Comparison of ENCODE assay signal across 12 mouse cellular contexts in genomic region chr1:135690784-135691416, GRCm38 (mm10). TPM values are rescaled to one million over a fixed set of nuclear protein-coding genes. Genes with fewer than 3 reads are reported as not detected.
A peak's percentile ranks its signal among the peaks of the same experiment; 100 is the strongest.
DNase-seq lines count a peak whose midpoint lies in the region; ATAC-seq lines count a peak whose summit lies in the region.
"Had no signal": no experiment of that assay in that cellular context is flagged by ENCODE, and none has a peak within 500 bp of the region (broad histone marks: within the 10 kb centered on the region; RNA-seq: fewer than 3 reads in every experiment).

No protein-coding gene starts in this region.

- H3K4me2 ChIP-seq in heart, embryonic 13.5 days, result no peak overlapping the region
- peak overlapping the region; percentile 35; the same call in 1 of the 2 replicates for H3K4me2 ChIP-seq in intestine, embryonic 15.5 days (replicated peaks)

- peaks cover 49% of the 10 kb centered on the region for H3K4me1 ChIP-seq in heart, embryonic 13.5 days
- peaks cover 39% of the 10 kb centered on the region for H3K4me1 ChIP-seq in intestine, embryonic 15.5 days (replicated peaks)

- no peaks in the 10 kb centered on the region for H3K9me3 ChIP-seq in heart, embryonic 13.5 days
- no peaks in the 10 kb centered on the region for H3K9me3 ChIP-seq in intestine, embryonic 15.5 days

- WGBS in heart, embryonic 13.5 days, result 65% methylated on average over 6 of the region's 6 CpGs
- WGBS in intestine, embryonic 15.5 days, result 72% methylated on average over 6 of the region's 6 CpGs

- no peaks in the 10 kb centered on the region for H3K36me3 ChIP-seq in heart, embryonic 13.5 days
- H3K36me3 ChIP-seq in intestine, embryonic 15.5 days, result no peaks in the 10 kb centered on the region

- no peak for ATAC-seq in heart, embryonic 13.5 days (ENCODE audit: extremely low read depth, insufficient number of reproducible peaks, low FRiP score, low TSS enrichment)
- no peak for ATAC-seq in intestine, embryonic 15.5 days
- peak; percentile 71 for ATAC-seq in megakaryocyte, adult 5-6 weeks (ENCODE audit: poor library complexity, severe bottlenecking)
- no peak for ATAC-seq in activated CD4-positive, CD25-positive, alpha-beta regulatory T cell, adult 4 months

- H3K4me3 ChIP-seq in heart, embryonic 13.5 days, result no peak overlapping the region
- H3K4me3 ChIP-seq in intestine, embryonic 15.5 days (replicated peaks), result no peak overlapping the region

- no peak for DNase-seq in heart, postnatal 4 days
- peak; percentile 46 for DNase-seq in MEL-GATA-1-ER (ENCODE audit: extremely low read depth, low read depth)
- no peak for DNase-seq in cerebellum, adult 8-10 months
- no peak for DNase-seq in layer of hippocampus, postnatal 10 days (ENCODE audit: low spot score in 2 of 2)
- DNase-seq: cerebellum, adult 9-10 months; layer of hippocampus, adult 9-11 months; right cerebral cortex, postnatal 25 days; thymus, postnatal 14 days had no signal

- H3K27ac ChIP-seq in heart, embryonic 13.5 days (replicated peaks), result peak overlapping the region; percentile 36
- H3K27ac ChIP-seq in intestine, embryonic 15.5 days, result peak overlapping the region; percentile 70

- no peaks in the 10 kb centered on the region for H3K27me3 ChIP-seq in heart, embryonic 13.5 days (replicated peaks)
- no peaks in the 10 kb centered on the region for H3K27me3 ChIP-seq in intestine, embryonic 15.5 days (replicated peaks)

- peak overlapping the region; percentile 69; the same call in 1 of the 2 replicates for H3K9ac ChIP-seq in heart, embryonic 13.5 days
- H3K9ac ChIP-seq in intestine, embryonic 15.5 days, result no peak overlapping the region; the same call in 1 of the 2 replicates

RNA-seq across cellular contexts. Expression of gene Csrp1, which starts 29.0 kb away (rescaled TPM):
- 207 and 208 TPM in 2 replicates for polyA plus RNA-seq in heart, embryonic 13.5 days (2015; fragmentation: Nextera tagmentation; extraction: Ambion mirVana)
- total RNA-seq in heart, postnatal 4 days (2021), result 100 to 1,000 TPM; 262 to 267 TPM
- 203 and 215 TPM in 2 replicates for polyA plus RNA-seq in intestine, embryonic 15.5 days (2015; fragmentation: Nextera tagmentation; extraction: Ambion mirVana)
- 86.2 and 87.6 TPM in 2 replicates for total RNA-seq in megakaryocyte, adult 5-6 weeks (2015)
- 99.9 and 100 TPM in 2 replicates for total RNA-seq in megakaryocyte, adult 5-6 weeks (2017)
- polyA plus RNA-seq in activated CD4-positive, CD25-positive, alpha-beta regulatory T cell, adult 4 months (2017; shearing (Covaris generic)), result 10 to 100 TPM; 14.5 to 35.2 TPM
- total RNA-seq in layer of hippocampus, postnatal 10 days (2021), result 10 to 100 TPM; 82.2 to 91.4 TPM
